Mouse (Mus musculus) C3H10T1/2 (cell line): ENCODE measurements around the gene Zfp950. TPM values are rescaled to one million over a fixed set of nuclear protein-coding genes. Genes with fewer than 3 reads are reported as not detected.

Source experiments
- polyA plus RNA-seq, 2 experiments: library from polyadenylated mRNA; unstranded; fragments of >200 nt; fragmentation: generic; extraction: Trizol; gene quantifications; one replicate each; pipeline ENCODE4 v1.2.1; 2012; ENCODE audit warnings: missing spikeins in 2 of 2

The Zfp950 gene
- 1 to 10 TPM in 1 of 2 experiments, under 1 TPM in 1; 0.47 to 4.9 TPM for polyA plus RNA-seq

DNA sequence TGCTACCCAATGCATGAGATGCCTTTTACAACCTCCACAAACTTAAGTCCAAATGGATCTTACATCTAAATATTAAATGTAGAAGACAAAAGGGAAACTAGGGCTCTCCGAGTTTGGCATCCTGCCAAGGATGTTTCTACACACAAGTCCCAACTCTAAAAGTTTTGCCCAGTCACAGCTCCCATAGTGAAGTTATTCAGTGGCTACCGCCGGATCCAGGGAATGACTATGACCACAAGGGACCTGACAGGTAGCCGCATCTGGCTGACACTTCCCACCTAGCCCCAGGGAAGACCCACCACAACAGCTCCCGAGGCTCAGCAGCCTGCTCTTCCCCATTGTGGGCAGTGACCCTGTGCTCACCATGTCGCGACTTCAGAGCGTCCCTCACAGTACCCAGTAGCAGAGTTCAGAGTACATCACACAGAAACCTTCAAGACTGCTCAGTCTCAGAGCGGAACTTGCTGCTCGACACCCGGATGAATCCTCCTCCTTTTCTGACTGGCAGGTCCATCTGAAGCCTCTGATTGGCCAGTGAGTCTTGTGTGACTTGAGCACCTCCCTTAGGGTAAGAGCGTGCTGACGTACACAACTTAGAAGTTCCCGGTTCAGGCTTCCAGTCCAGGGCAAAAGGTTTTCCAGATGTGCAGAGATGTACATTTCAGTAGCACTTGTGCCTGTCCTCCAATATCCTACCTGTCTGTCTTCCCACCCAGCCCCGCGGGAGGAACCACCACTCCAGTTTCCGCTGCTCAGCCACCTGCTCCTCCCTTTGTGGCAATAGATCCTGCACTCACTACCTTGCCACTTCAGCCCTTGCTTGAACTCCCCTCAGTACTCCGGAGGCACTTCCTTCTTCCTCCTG is at the start of gene Zfp950:
TSS of gene Zfp950 (minus strand) at position 499 of the 865 bp plus-strand sequence.

DNA sequence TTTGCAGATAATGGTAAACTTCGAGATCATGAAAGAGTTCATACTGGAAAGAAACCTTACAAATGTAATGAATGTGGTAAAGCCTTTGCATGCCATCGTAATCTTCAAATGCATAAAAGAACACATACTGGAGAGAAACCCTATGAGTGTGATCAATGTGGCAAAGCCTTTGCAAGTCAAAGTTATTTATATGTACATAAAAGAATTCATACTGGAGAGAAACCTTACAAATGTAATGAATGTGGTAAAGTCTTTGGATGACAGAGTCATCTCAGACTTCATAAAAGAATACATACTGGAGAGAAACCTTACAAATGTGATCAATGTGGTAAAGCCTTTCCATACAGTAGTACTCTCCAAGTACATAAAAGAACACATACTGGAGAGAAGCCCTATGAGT is 43.0 kb upstream of the Zfp950 start, which contains the start of gene Gm6020:
TSS of gene Gm6020 (plus strand) at position 301 of the 400 bp plus-strand sequence.

DNA sequence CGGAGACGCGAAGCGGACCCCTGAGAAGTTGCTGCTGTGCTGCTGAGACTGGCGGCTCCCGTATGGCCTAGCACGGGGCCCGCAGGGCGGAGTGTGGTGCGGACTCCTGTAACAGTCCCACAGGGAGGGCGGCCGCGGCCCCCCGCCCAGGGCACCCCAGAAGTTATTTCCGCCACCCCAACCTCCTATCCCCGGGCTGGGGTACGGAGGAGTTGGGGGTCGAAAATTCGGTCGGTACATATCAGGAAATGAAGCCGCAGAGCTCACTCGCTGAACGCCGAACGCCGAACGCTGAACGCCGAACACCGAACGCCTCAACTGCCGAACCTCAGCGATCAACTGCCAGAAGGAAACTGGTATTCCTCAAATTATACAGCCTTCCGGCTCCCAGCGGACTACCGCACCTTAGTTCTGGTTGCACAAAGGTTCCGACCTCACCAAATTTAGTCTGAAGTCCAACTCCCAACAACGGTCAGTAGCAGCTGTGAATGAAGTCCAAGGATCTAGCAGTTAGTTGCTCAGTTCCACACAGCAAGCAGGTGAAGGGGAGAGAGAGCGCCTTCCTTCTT is 35.2 kb upstream of the Zfp950 start, which contains the start of gene Gm7102:
TSS of gene Gm7102 (minus strand) at position 554 of the 569 bp plus-strand sequence.

Other genes with a start within 250 kb of the Zfp950 start
- gene Gm7102, start 35.5 kb upstream of the Zfp950 start, polyA plus RNA-seq, result not detected
- gene Gm6020, start 43.0 kb upstream of the Zfp950 start, polyA plus RNA-seq, result not detected
- not detected for gene Csf2ra, start 87.6 kb upstream of the Zfp950 start, polyA plus RNA-seq
- not detected for gene Gm21060, start 156.2 kb upstream of the Zfp950 start, polyA plus RNA-seq